Mouse (Mus musculus) cortical plate, adult 2 months (tissue): Measurements from ENCODE around the gene Lsamp. TPM values are rescaled to one million over a fixed set of nuclear protein-coding genes. Genes with fewer than 3 reads are reported as not detected.

Experiments used
- H3K27ac ChIP-seq: fragments of 200-500 bp; 2 replicates; pipeline ENCODE4 v1.5.1; 2012; ENCODE audit warnings: low read length, control low read depth, inconsistent platforms; ENCODE audit not compliant: insufficient read depth
- H3K4me1 ChIP-seq: fragments of 200-500 bp; 2 replicates; pipeline ENCODE4 v1.6.1; 2011; ENCODE audit warnings: low read length; ENCODE audit not compliant: control insufficient read depth, insufficient read depth
- H3K4me3 ChIP-seq: fragments of 200-500 bp; 2 replicates; pipeline ENCODE4 v1.5.1; 2011; ENCODE audit warnings: mild to moderate bottlenecking, low read length, control low read depth; ENCODE audit not compliant: insufficient read depth
- CTCF ChIP-seq: fragments of 200-500 bp; IDR thresholded peaks from 2 replicates; pipeline ENCODE4 v1.5.1; 2011; ENCODE audit warnings: mild to moderate bottlenecking, control low read depth, low read length; ENCODE audit not compliant: insufficient read depth; ENCODE audit errors: extremely low read depth
- POLR2A ChIP-seq: fragments of 200-500 bp; IDR thresholded peaks from 2 replicates; pipeline ENCODE4 v1.6.1; 2011; ENCODE audit warnings: mild to moderate bottlenecking, low read length, control low read depth; ENCODE audit not compliant: insufficient read depth; ENCODE audit errors: extremely low read depth
- polyA plus RNA-seq: library from polyadenylated mRNA; depleted of rRNA; stranded (reverse); fragments of >200 nt; gene quantifications from 2 replicates; pipeline ENCODE4 v1.2.3, GENCODE M21; 2012

The Lsamp gene
- polyA plus RNA-seq, 1 experiment: 99.8 TPM

- no peak for TF ChIP-seq POLR2A
- H3K27ac ChIP-seq: no peak overlapping the region
- no peaks in the 10 kb centered on the region; the same call in 1 of the 2 replicates for H3K4me1 ChIP-seq
- H3K4me3 ChIP-seq: no peak overlapping the region
Measured at GRCm38 (mm10) chr16:41588675-41589301, 1604.6 kb downstream of the Lsamp start.

GRCm38 (mm10) chr16:41612229-41612628, 1628.1 kb downstream of the Lsamp start:
- no peak overlapping the region for H3K27ac ChIP-seq
- H3K4me1 ChIP-seq: no peaks in the 10 kb centered on the region
- TF ChIP-seq POLR2A (no peak), CTCF (no peak)
- H3K4me3 ChIP-seq: no peak overlapping the region

GRCm38 (mm10) chr16:41623871-41624270, 1639.7 kb downstream of the Lsamp start:
- no peak overlapping the region for H3K27ac ChIP-seq
- H3K4me1 ChIP-seq: no peaks in the 10 kb centered on the region
- no peak overlapping the region for H3K4me3 ChIP-seq
- TF ChIP-seq CTCF (no peak), POLR2A (no peak)

GRCm38 (mm10) chr16:41633898-41634297, 1649.7 kb downstream of the Lsamp start:
- no peak overlapping the region for H3K27ac ChIP-seq
- TF ChIP-seq POLR2A: no peak
- no peak for TF ChIP-seq CTCF
- no peaks in the 10 kb centered on the region for H3K4me1 ChIP-seq
- H3K4me3 ChIP-seq: no peak overlapping the region

GRCm38 (mm10) chr16:41640876-41641275, 1656.7 kb downstream of the Lsamp start:
- no peak for TF ChIP-seq CTCF
- TF ChIP-seq POLR2A: no peak

GRCm38 (mm10) chr16:41653261-41653660, 1669.1 kb downstream of the Lsamp start:
- no peak for TF ChIP-seq CTCF
- no peak for TF ChIP-seq POLR2A
- H3K4me3 ChIP-seq: no peak overlapping the region
- H3K27ac ChIP-seq: no peak overlapping the region
- H3K4me1 ChIP-seq: no peaks in the 10 kb centered on the region

More at GRCm38 (mm10) chr16:41640876-41641275, 1656.7 kb downstream of the Lsamp start:
- Histone ChIP-seq H3K4me1 (no peaks in the 10 kb centered on the region), H3K27ac (no peak overlapping the region), H3K4me3 (no peak overlapping the region)

GRCm38 (mm10) chr16:41674316-41675038, 1690.3 kb downstream of the Lsamp start:
- H3K27ac ChIP-seq: no peak overlapping the region
- H3K4me1 ChIP-seq: peaks cover 2% of the 10 kb centered on the region; the same call in 1 of the 2 replicates
- H3K4me3 ChIP-seq: no peak overlapping the region
- no peak for TF ChIP-seq CTCF
- TF ChIP-seq POLR2A: no peak

- TF ChIP-seq POLR2A (no peak), CTCF (no peak)
- H3K27ac ChIP-seq: peak overlapping the region; percentile 19; the same call in 1 of the 2 replicates
- H3K4me1 ChIP-seq: peaks cover 2% of the 10 kb centered on the region; the same call in 1 of the 2 replicates
- H3K4me3 ChIP-seq: no peak overlapping the region
Measured at GRCm38 (mm10) chr16:41675774-41676173, 1691.6 kb downstream of the Lsamp start.

- no peak overlapping the region for H3K27ac ChIP-seq
- TF ChIP-seq POLR2A (no peak), CTCF (0 out of 2 replicates have a peak, but pooled peaks have one; percentile 5)
- H3K4me1 ChIP-seq: no peaks in the 10 kb centered on the region
- H3K4me3 ChIP-seq: no peak overlapping the region
Measured at GRCm38 (mm10) chr16:41692435-41692834, 1708.3 kb downstream of the Lsamp start.

- no peak for TF ChIP-seq POLR2A
- TF ChIP-seq CTCF: no peak
- no peak overlapping the region for H3K27ac ChIP-seq
- no peak overlapping the region for H3K4me3 ChIP-seq
- H3K4me1 ChIP-seq: no peaks in the 10 kb centered on the region
Measured at GRCm38 (mm10) chr16:41701790-41702428, 1717.7 kb downstream of the Lsamp start.
